Mouse (Mus musculus) gastrocnemius, postnatal 10 days (tissue): ENCODE measurements around the gene Rpl36. TPM values are rescaled to one million over a fixed set of nuclear protein-coding genes. Genes with fewer than 3 reads are reported as not detected.

Source experiments
- DNase-seq: peaks from one replicate; pipeline ENCODE4 v3.0.0; 2021; ENCODE audit warnings: mixed read lengths
- total RNA-seq, 2 experiments: library from RNA; stranded (reverse); gene quantifications; 2 replicates each; pipeline ENCODE4 v1.2.3; 2021

Rpl36 gene
- total RNA-seq, 2 experiments from 2014 or later = 881 to 906 TPM

- no peak for DNase-seq
These were observed 38.6 kb downstream of the Rpl36 start for GRCm38 (mm10) chr17:56651801-56652200.

- no peak for DNase-seq
These were observed 41.6 kb downstream of the Rpl36 start for GRCm38 (mm10) chr17:56654771-56655170.

GRCm38 (mm10) chr17:56655311-56655710 is 42.1 kb downstream of the Rpl36 start:
- no peak for DNase-seq

GRCm38 (mm10) chr17:56656171-56656570 is 43.0 kb downstream of the Rpl36 start:
- DNase-seq = no peak

GRCm38 (mm10) chr17:56663659-56664058 is 50.4 kb downstream of the Rpl36 start:
- DNase-seq = no peak

Other genes with a start within 250 kb of the Rpl36 start
- gene Ptprs, start 136.9 kb upstream of the Rpl36 start, total RNA-seq = 10 to 100 TPM; 64.1 to 94.7 TPM
- not detected for gene Znrf4, start 101.0 kb upstream of the Rpl36 start, total RNA-seq
- 1 to 10 TPM in 1 of 2 experiments, under 1 TPM in 1; 0.31 to 1.2 TPM for gene Gm20219, start 59.0 kb upstream of the Rpl36 start, total RNA-seq
- 10 to 100 TPM; 38.6 to 55.9 TPM for gene Safb2, start 28.8 kb upstream of the Rpl36 start, total RNA-seq
- 10 to 100 TPM; 57.1 to 69.2 TPM for gene Safb, start 28.6 kb upstream of the Rpl36 start, total RNA-seq
- gene 2410015M20Rik, start 3.6 kb upstream of the Rpl36 start, total RNA-seq = 100 to 1,000 TPM; 212 to 233 TPM
- gene Lonp1, start 13.5 kb downstream of the Rpl36 start, total RNA-seq = 10 to 100 TPM; 49.3 to 51.6 TPM
- under 1 TPM in 1 of 2 experiments, not detected in 1; 0.09 TPM for gene Catsperd, start 14.7 kb downstream of the Rpl36 start, total RNA-seq
- gene Ranbp3, start 59.9 kb downstream of the Rpl36 start, total RNA-seq = 10 to 100 TPM; 38.5 to 46.3 TPM
- 100 to 1,000 TPM; 377 to 422 TPM for gene Ndufa11, start 104.4 kb downstream of the Rpl36 start, total RNA-seq
- 1 to 10 TPM; 6.6 to 7.0 TPM for gene Vmac, start 104.6 kb downstream of the Rpl36 start, total RNA-seq
- 1 to 10 TPM in 1 of 2 experiments, under 1 TPM in 1; 0.95 to 1.4 TPM for gene Nrtn, start 144.1 kb downstream of the Rpl36 start, total RNA-seq
- 10 to 100 TPM; 17.3 to 21.1 TPM for gene Dus3l, start 151.3 kb downstream of the Rpl36 start, total RNA-seq
- under 1 TPM; 0.19 to 0.20 TPM for gene Prr22, start 156.8 kb downstream of the Rpl36 start, total RNA-seq
- gene Rfx2, start 217.6 kb downstream of the Rpl36 start, total RNA-seq = 1 to 10 TPM; 2.6 to 5.5 TPM